34 mouse cellular contexts compared by ENCODE assay signal in the genomic region with DNA sequence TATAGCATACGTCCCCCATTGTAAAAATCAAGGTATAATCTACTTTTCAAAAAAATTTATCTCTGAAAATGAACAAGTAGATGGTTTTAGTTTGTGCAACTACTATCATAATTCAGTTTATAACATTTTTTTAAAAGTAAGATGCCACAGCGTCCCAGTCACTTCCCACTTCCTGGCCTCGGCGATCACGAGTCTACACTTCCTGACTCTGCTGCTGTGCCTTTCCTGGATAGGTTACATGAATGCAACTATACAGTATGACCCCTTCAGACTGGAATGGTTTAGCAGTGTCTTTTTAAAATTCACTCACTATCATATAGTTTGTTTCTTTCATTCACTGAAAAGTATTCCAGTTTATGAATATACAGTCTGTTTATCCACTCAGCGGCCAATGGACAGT. TPM values are rescaled to one million over a fixed set of nuclear protein-coding genes. Genes with fewer than 3 reads are reported as not detected.
"Had no signal": no experiment of that assay in that cellular context is flagged by ENCODE, and none has a peak within 500 bp of the region (broad histone marks: within the 10 kb centered on the region; RNA-seq: fewer than 3 reads in every experiment).

No protein-coding gene starts in this region.

- H3K9ac ChIP-seq: heart, embryonic 13.5 days; heart, embryonic 15.5 days; hindbrain, embryonic 12.5 days; hindbrain, embryonic 14.5 days; kidney, embryonic 15.5 days; limb, embryonic 12.5 days; liver, embryonic 13.5 days had no signal

- H3K4me2 ChIP-seq: heart, embryonic 11.5 days; heart, embryonic 13.5 days; heart, embryonic 15.5 days; hindbrain, embryonic 12.5 days; hindbrain, embryonic 14.5 days; kidney, embryonic 15.5 days; limb, embryonic 12.5 days; liver, embryonic 11.5 days; liver, embryonic 13.5 days had no signal

- ATAC-seq: hindbrain, embryonic 16.5 days; intestine, embryonic 16.5 days had no signal

- H3K9me3 ChIP-seq: heart, embryonic 13.5 days; heart, embryonic 15.5 days; hindbrain, embryonic 10.5 days; hindbrain, embryonic 12.5 days; kidney, embryonic 15.5 days; limb, embryonic 10.5 days; limb, embryonic 12.5 days; liver, embryonic 13.5 days had no signal

- H3K27me3 ChIP-seq: heart, embryonic 13.5 days; heart, embryonic 15.5 days; hindbrain, embryonic 12.5 days; kidney, embryonic 15.5 days; limb, embryonic 12.5 days; liver, embryonic 13.5 days had no signal

- H3K4me1 ChIP-seq: hindbrain, embryonic 12.5 days; kidney, embryonic 15.5 days; limb, embryonic 10.5 days; limb, embryonic 12.5 days; liver, embryonic 13.5 days had no signal

- H3K27ac ChIP-seq: gastrocnemius, adult 2 months; heart, adult 2 months; heart, embryonic 13.5 days; heart, embryonic 15.5 days; hindbrain, embryonic 10.5 days; hindbrain, embryonic 12.5 days; hindbrain, embryonic 14.5 days; kidney, embryonic 15.5 days; kidney, postnatal 0 days; left cerebral cortex, adult 2 months; limb, embryonic 10.5 days; limb, embryonic 12.5 days; liver, embryonic 13.5 days had no signal

- DNase-seq: gastrocnemius, adult 2 months; gastrocnemius, postnatal 10 days; gastrocnemius, postnatal 25 days; heart, adult 11 months; heart, adult 2 months; heart, postnatal 14 days; heart, postnatal 36 days; kidney, adult 11 months; kidney, adult 2 months; kidney, adult 9 months; kidney, postnatal 14 days; kidney, postnatal 36 days; layer of hippocampus, adult 9-11 months; liver; liver, embryonic 13.5 days had no signal

- H3K4me3 ChIP-seq: gastrocnemius, adult 2 months; heart, adult 2 months; heart, embryonic 13.5 days; heart, embryonic 15.5 days; hindbrain, embryonic 10.5 days; hindbrain, embryonic 12.5 days; kidney, embryonic 15.5 days; left cerebral cortex, adult 2 months; limb, embryonic 10.5 days; limb, embryonic 12.5 days; liver, embryonic 13.5 days had no signal

RNA-seq across cellular contexts. Expression of a gene that starts 21.9 kb away (rescaled TPM):
- total RNA-seq: gastrocnemius, adult 2 months; gastrocnemius, postnatal 10 days; gastrocnemius, postnatal 25 days; heart, adult 2 months; heart, postnatal 14 days; heart, postnatal 36 days; layer of hippocampus, adult 8-10 months; layer of hippocampus, postnatal 14 days; left cerebral cortex, postnatal 14 days; left cerebral cortex, postnatal 36 days had no signal
- polyA plus RNA-seq: heart, embryonic 11.5 days; heart, embryonic 13.5 days; heart, postnatal 0 days; hindbrain, embryonic 10.5 days; hindbrain, embryonic 14.5 days; hindbrain, embryonic 16.5 days; kidney, embryonic 15.5 days; limb, embryonic 10.5 days; liver, embryonic 11.5 days; liver, embryonic 13.5 days had no signal
